Mouse (Mus musculus) midbrain, embryonic 11.5 days (tissue): Measurements from ENCODE around the gene 4930402F06Rik. TPM values are rescaled to one million over a fixed set of nuclear protein-coding genes. Genes with fewer than 3 reads are reported as not detected.

Experiments used
- ATAC-seq: fragments of 200-750 bp; cut with Nextera tagmentation; 2 replicates; pipeline ENCODE4 v1.8.0; 2017; ENCODE audit warnings: moderate TSS enrichment, moderate library complexity; ENCODE audit not compliant: low FRiP score
- DNase-seq: peaks from one replicate; pipeline ENCODE4 v3.0.0; 2015; ENCODE audit warnings: low spot score; ENCODE audit errors: missing footprints
- H3K27ac ChIP-seq: fragments of 300-500 bp; sonication (generic); 2 replicates; pipeline ENCODE4 v1.5.1; 2014; ENCODE audit warnings: low read depth, low read length
- H3K27me3 ChIP-seq: fragments of 300-500 bp; sonication (generic); 2 replicates; pipeline ENCODE4 v1.6.1; 2014; ENCODE audit warnings: mild to moderate bottlenecking, low read length, moderate library complexity, mixed read lengths; ENCODE audit not compliant: control insufficient read depth, insufficient read depth
- H3K36me3 ChIP-seq: fragments of 300-500 bp; sonication (generic); 2 replicates; pipeline ENCODE4 v1.6.1; 2014; ENCODE audit warnings: mild to moderate bottlenecking, low read length, moderate library complexity, mixed read lengths; ENCODE audit not compliant: control insufficient read depth, insufficient read depth
- H3K4me1 ChIP-seq: fragments of 300-500 bp; sonication (generic); 2 replicates; pipeline ENCODE4 v1.6.1; 2014; ENCODE audit warnings: low read length; ENCODE audit not compliant: control insufficient read depth, insufficient read depth
- H3K4me2 ChIP-seq: fragments of 300-500 bp; sonication (generic); 2 replicates; pipeline ENCODE4 v1.6.1; 2014; ENCODE audit warnings: mild to moderate bottlenecking, moderate library complexity
- H3K4me3 ChIP-seq: fragments of 300-500 bp; sonication (generic); 2 replicates; pipeline ENCODE4 v1.5.1; 2014; ENCODE audit warnings: low read depth, low read length
- H3K9ac ChIP-seq: fragments of 300-500 bp; sonication (generic); 2 replicates; pipeline ENCODE4 v1.6.1; 2014; ENCODE audit warnings: low read length
- H3K9me3 ChIP-seq: fragments of 300-500 bp; sonication (generic); 2 replicates; pipeline ENCODE4 v1.6.1; 2016; ENCODE audit warnings: low read length; ENCODE audit not compliant: control insufficient read depth
- WGBS: fragments of 180-500 bp; shearing (Covaris S2); extraction: QIAGEN DNeasy Blood & Tissue Kit; methylation state at CpG from one replicate; pipeline ENCODE4 v1.1.7; 2014; 5-methylcytosine and 5-hydroxymethylcytosine counted together
- polyA plus RNA-seq: library from polyadenylated mRNA; unstranded; fragments of >200 nt; fragmentation: Nextera tagmentation; extraction: Ambion mirVana; gene quantifications from 2 replicates; pipeline ENCODE4 v1.2.1, GENCODE M21; 2014

The 4930402F06Rik gene
- polyA plus RNA-seq: not detected in 2 replicates

DNA sequence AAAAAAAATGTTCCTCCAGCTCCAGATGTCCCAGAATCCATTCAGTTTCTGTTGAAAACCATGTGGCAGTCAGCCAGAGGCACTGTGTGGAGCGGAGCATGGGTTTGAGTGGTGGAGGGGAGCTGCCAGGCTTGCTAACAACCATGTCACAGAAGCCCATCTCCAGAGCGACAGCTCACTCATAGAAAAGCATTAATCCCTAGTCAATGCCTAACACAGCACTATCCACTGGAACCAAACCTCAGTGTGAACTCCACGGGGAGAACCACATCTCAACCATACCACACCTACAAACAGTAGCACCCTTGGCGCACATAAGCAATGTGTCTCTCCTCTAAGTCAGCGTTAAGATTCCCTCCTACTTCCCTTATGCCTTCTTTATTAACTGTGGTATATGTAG, at the start of gene 4930402F06Rik:
4930402F06Rik (minus strand) TSS at position 80 of the 400 bp plus-strand sequence.
- Histone ChIP-seq H3K9me3 (no peaks in the 10 kb centered on the region), H3K27ac (no peak within 1 kb of the TSS), H3K4me1 (0 out of 2 replicates have a peak, but pooled peaks cover 2% of the 10 kb centered on the region), H3K36me3 (no peaks in the 10 kb centered on the region), H3K4me3 (no peak within 1 kb of the TSS), H3K27me3 (no peaks in the 10 kb centered on the region), H3K4me2 (no peak within 1 kb of the TSS), H3K9ac (no peak within 1 kb of the TSS)
- DNase-seq (peak; percentile 85), ATAC-seq (no peak)
- 63% methylated on average over 5 of the region's 5 CpGs for WGBS

DNA sequence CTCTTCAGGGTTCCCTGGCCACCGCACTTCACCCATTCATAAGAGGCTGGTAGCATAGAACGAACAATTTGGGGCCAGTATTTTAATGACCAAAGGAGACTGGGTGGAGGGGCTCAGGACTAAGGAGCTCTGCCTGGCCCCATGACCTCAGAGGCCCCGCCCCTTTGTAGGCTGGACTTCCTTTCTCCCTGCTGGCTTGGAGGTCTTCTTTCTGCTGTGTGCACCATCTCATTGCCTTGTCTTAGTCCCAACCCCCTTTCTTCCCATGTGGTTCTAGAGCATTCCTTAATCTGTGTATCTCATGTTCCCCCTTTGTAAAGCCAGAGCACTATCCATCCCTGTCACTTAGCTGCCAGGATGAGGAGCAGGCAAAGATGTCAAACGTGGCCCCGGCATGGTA, 49.3 kb upstream of the 4930402F06Rik start:
- no peak for ATAC-seq
- no peaks in the 10 kb centered on the region for H3K27me3 ChIP-seq
- no peaks in the 10 kb centered on the region for H3K36me3 ChIP-seq
- no peaks in the 10 kb centered on the region for H3K4me1 ChIP-seq
- no peak overlapping the region for H3K27ac ChIP-seq
- no peaks in the 10 kb centered on the region for H3K9me3 ChIP-seq
- DNase-seq: peak; percentile 47
- no peak overlapping the region for H3K4me2 ChIP-seq
- no peak overlapping the region for H3K9ac ChIP-seq
- no peak overlapping the region for H3K4me3 ChIP-seq
- WGBS: 84% methylated on average over 5 of the region's 5 CpGs

DNA sequence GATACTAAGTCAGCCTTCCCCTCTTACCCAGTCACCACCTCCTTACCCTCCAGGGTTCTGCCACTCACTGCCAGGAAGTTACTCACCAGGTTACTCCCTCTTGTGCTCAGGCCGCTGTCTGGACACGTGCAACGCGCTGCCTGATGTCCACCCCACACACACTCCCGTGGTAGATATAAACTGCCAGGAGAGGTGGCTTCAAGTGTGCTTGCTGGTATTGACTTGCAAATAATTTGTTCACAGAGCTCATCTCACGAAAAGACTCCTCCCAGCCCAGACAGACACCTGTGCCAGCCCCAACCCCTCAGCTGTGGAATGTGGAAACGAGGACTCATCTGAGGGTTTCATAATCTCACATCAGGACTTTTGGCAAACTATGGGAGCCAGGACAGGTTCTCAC, 48.6 kb upstream of the 4930402F06Rik start:
- Histone ChIP-seq H3K9me3 (no peaks in the 10 kb centered on the region), H3K27me3 (no peaks in the 10 kb centered on the region), H3K4me3 (no peak overlapping the region), H3K4me1 (no peaks in the 10 kb centered on the region), H3K27ac (no peak overlapping the region), H3K36me3 (no peaks in the 10 kb centered on the region), H3K9ac (no peak overlapping the region), H3K4me2 (no peak overlapping the region)
- ATAC-seq (no peak), DNase-seq (no peak)
- WGBS: 87% methylated on average over 7 of the region's 7 CpGs

DNA sequence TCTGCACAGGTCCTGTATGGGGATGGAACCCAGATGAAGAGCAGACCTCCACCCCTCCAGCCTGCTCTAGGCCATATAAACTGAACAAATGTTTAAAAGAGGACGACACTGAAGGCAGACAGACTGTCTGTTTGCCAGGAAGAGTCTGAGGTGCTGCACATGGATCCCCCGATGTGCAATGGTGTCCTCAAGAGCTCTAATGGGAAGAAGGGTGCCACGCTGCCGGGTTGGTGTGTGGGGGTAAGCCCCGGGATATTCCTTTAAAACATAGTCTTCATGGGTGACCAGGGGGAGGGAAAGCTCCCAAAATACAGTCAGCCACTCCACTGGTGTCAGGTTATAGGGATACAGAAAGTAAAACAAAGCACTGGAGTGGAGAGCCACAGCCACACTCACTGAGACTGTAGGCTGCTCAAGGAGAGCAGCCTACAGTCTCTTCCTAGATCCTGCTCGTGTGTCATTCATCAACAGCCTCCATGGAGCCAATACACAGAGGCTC, 47.8 kb upstream of the 4930402F06Rik start:
- H3K4me2 ChIP-seq: no peak overlapping the region
- WGBS: 75% methylated on average over 6 of the region's 6 CpGs
- no peaks in the 10 kb centered on the region for H3K27me3 ChIP-seq
- H3K27ac ChIP-seq: no peak overlapping the region
- H3K9me3 ChIP-seq: no peaks in the 10 kb centered on the region
- no peaks in the 10 kb centered on the region for H3K4me1 ChIP-seq
- DNase-seq: no peak
- ATAC-seq: no peak
- no peaks in the 10 kb centered on the region for H3K36me3 ChIP-seq
- no peak overlapping the region for H3K9ac ChIP-seq
- no peak overlapping the region for H3K4me3 ChIP-seq

DNA sequence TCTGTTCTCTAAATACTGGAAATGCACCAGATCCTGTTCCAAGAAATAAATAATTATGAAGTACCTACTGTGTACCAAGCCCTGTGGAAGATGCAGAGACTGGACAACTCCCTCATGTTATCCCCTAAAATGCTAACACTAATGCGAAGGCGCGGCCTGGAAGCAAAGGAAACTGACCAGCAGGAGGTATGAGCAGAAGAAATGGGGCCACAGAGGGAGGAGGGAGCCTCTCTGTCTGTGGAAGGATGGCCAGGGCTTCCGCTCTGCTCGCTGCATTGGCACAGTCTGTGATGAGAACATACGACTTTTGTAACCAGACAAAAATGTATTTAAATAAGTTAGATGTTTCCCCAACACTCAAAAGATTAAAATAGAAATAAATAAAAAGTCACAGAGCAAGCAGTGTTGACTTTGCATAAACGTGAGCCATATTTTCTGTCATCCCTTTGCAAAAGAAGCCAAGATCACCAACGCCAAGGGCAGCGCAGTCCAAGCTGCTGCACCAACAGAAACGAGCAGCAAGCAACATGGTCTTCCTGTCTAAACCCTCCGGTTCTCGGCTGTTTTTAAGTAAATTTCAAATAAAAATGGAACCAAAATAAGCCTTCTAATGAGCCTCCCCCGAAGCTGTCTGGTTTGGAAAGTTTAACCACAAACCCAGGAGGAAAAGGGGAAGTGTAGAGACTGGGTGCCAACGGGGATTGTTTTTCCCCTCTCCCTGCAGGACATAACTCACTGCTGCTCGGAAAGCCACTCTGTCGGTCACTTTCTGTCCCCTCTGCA, 47.2 kb upstream of the 4930402F06Rik start:
- no peak for ATAC-seq
- Histone ChIP-seq H3K9me3 (no peaks in the 10 kb centered on the region), H3K27me3 (no peaks in the 10 kb centered on the region), H3K36me3 (no peaks in the 10 kb centered on the region), H3K4me1 (no peaks in the 10 kb centered on the region), H3K4me2 (no peak overlapping the region), H3K9ac (no peak overlapping the region), H3K27ac (no peak overlapping the region), H3K4me3 (no peak overlapping the region)
- DNase-seq: no peak
- WGBS: 71% methylated on average over 16 of the region's 16 CpGs

DNA sequence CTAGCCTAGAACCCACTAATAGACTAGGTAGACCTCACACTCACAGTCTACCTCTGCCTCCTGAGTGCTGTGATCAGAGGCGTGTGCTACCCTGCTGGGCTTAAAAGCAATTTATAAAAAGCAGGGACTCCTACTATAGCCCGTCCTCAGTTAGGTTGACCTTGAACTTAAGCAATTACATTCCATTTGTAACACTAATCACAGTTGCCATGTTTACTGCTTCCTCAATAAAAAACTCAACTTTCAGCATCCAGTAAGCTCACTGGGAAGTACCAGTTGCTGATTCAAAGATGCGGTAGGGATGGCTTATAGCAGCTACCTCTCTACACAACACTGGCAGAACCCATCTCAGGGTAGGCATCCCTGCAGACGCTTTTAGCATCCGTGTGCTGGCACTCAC, 46.4 kb upstream of the 4930402F06Rik start:
- Histone ChIP-seq H3K36me3 (no peaks in the 10 kb centered on the region), H3K27me3 (no peaks in the 10 kb centered on the region), H3K4me3 (no peak overlapping the region), H3K4me1 (no peaks in the 10 kb centered on the region), H3K9me3 (no peaks in the 10 kb centered on the region), H3K9ac (no peak overlapping the region), H3K27ac (no peak overlapping the region), H3K4me2 (no peak overlapping the region)
- DNase-seq: no peak
- no peak for ATAC-seq
- WGBS: 82% methylated on average over 5 of the region's 5 CpGs

DNA sequence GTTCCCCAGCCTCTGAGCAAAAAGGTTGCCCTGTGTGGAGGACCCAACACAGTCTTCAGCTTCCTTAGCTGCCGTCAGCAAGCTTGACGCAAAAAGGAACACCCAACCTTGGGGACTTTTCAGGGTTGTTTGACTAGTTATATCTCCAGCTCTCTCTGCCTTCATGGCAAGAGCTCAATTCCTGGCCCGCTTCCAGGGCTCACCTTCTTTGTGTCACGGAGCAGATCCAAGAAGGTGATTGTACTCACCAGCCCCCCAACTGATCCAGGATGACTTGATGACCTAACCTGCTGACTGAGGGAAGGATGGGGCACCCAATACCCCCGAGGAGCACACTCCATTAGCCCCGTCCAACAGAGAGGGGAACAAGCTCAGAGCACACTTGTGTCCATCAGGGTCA, 45.1 kb upstream of the 4930402F06Rik start:
- Histone ChIP-seq H3K27me3 (no peaks in the 10 kb centered on the region), H3K4me2 (no peak overlapping the region), H3K27ac (no peak overlapping the region), H3K36me3 (no peaks in the 10 kb centered on the region), H3K4me1 (no peaks in the 10 kb centered on the region), H3K9me3 (no peaks in the 10 kb centered on the region), H3K9ac (no peak overlapping the region), H3K4me3 (no peak overlapping the region)
- DNase-seq (no peak), ATAC-seq (no peak)
- 85% methylated on average over 6 of the region's 6 CpGs for WGBS

DNA sequence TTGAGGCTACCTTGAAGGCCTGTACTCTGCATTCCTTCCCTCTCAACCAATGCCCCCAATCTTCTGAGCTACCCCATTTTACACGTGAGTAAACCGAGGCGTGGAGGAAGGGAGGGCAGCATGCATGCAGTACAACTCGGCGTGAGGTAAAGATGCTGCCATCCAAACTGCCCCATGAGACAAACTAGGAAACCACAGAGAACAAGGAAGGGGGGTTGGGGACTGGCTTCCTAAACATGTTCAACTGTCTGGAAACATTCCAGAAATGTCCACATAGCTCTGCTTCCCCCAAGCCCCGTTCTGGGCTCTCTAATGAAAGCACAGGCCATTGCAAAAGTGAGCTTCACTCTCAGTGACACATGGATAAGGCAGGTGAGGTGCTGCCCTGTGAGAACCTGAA, 44.4 kb upstream of the 4930402F06Rik start:
- no peak overlapping the region for H3K27ac ChIP-seq
- no peaks in the 10 kb centered on the region for H3K4me1 ChIP-seq
- no peak overlapping the region for H3K9ac ChIP-seq
- no peaks in the 10 kb centered on the region for H3K27me3 ChIP-seq
- WGBS: 91% methylated on average over 6 of the region's 6 CpGs
- no peak overlapping the region for H3K4me3 ChIP-seq
- H3K9me3 ChIP-seq: no peaks in the 10 kb centered on the region
- H3K36me3 ChIP-seq: no peaks in the 10 kb centered on the region
- DNase-seq: no peak
- no peak for ATAC-seq
- H3K4me2 ChIP-seq: no peak overlapping the region

DNA sequence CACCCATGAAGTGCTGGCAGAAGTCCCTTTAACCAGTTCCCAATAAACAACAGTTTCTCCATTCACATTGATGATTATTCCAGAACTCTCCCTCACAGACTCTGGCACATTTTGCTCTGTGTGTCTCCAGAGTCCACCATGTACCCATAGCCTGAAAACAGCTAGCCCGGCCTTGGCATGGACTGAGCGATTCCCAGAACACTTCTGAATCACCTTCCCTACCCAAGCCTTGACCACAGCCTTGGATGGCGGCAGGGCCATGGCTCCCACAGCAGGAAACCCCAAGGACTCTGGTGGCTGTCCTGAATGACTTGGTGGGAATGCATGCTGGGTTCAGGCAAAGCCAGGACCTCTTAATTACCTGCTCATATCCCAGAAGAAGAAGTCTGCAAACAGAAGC, 43.5 kb upstream of the 4930402F06Rik start:
- 89% methylated on average over 3 of the region's 3 CpGs for WGBS
- ATAC-seq: no peak

More for the DNA sequence above, 43.5 kb upstream of the 4930402F06Rik start:
- no peaks in the 10 kb centered on the region for H3K4me1 ChIP-seq
- no peaks in the 10 kb centered on the region for H3K9me3 ChIP-seq
- no peak overlapping the region for H3K27ac ChIP-seq
- H3K27me3 ChIP-seq: no peaks in the 10 kb centered on the region
- H3K36me3 ChIP-seq: no peaks in the 10 kb centered on the region
- no peak overlapping the region for H3K4me2 ChIP-seq
- DNase-seq: no peak
- no peak overlapping the region for H3K9ac ChIP-seq
- H3K4me3 ChIP-seq: no peak overlapping the region
